Mouse (Mus musculus) brain, adult 2 months (tissue): Measurements from ENCODE around the gene Gm26602.
"Not testable (repeated sequence)": the region's sequence is repeated elsewhere in the genome, so short reads cannot be mapped to it uniquely, and the experiment has no call there.

Experiments
- DNase-seq: peaks from one replicate; pipeline ENCODE4 v3.0.0; 2011; ENCODE audit warnings: low read depth, low spot score

Gm26602 gene

GRCm38 (mm10) chr10:79958140-79958816 lies 47.6 kb downstream of the Gm26602 start:
- peak; percentile 77 for DNase-seq

GRCm38 (mm10) chr10:79959412-79959811 lies 48.8 kb downstream of the Gm26602 start:
- not testable (repeated sequence) for DNase-seq

DNA sequence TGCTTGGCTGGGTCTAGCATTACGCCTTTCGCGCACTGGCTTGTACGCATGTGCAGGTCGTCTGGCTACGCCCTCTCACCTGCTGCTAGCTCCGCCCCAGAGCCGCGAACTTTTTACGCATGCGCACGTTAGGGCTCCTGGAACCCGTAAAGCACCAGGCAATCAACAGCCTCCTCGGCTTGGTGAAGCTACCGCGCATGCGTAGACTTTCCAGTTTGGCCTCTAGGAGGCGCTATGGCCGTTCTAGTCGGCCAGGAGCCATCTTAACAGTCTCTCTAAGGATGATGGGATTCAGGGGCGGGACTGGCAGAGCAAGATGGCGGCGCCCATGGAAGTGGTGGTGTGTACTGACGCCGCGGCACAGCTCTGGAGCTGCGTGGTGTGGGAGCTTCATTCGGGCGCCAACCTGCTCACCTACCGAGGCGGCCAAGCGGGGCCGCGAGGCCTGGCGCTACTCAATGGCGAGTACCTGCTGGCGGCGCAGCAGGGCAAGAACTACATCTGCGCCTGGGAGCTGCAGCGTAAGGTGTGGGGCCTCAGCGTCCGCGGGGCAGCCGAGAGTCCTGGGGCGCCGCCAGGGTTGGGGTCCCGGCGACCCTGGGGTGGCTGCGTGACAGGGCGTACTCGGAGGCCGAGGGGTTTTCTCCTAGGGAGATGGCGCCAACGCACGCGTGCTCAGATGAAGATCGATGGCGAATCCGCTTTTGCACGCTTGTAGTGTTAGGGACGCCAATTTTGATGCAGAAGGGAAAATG lies 49.4 kb downstream of the Gm26602 start, which contains the start of gene Wdr18:
Wdr18 (plus strand) TSS at position 306 of the 755 bp plus-strand sequence.
- DNase-seq: peak; percentile 100
